ENCODE assay signal across 8 mouse cellular contexts in genomic region chr2:72477221-72477620, GRCm38 (mm10). TPM values are rescaled to one million over a fixed set of nuclear protein-coding genes. Genes with fewer than 3 reads are reported as not detected.
DNase-seq lines count a peak whose midpoint lies in the region; ATAC-seq and TF ChIP-seq lines count a peak whose summit lies in the region.

No protein-coding gene starts in this region.

- H3K4me2 ChIP-seq in forebrain, embryonic 16.5 days (ENCODE audit: low read length): peak overlapping the region; percentile 71
- H3K4me2 ChIP-seq in stomach, embryonic 15.5 days: peak overlapping the region; percentile 75

- no peak for TF ChIP-seq POLR2A in spleen, adult 2 months (IDR thresholded peaks at IDR 0.05; ENCODE audit: low read depth, low read length)

- H3K9me3 ChIP-seq in forebrain, embryonic 16.5 days (ENCODE audit: control insufficient read depth, low read length): no peaks in the 10 kb centered on the region
- H3K9me3 ChIP-seq in limb, embryonic 10.5 days (replicated peaks): no peaks in the 10 kb centered on the region
- H3K9me3 ChIP-seq in stomach, embryonic 15.5 days: no peaks in the 10 kb centered on the region

- no peak overlapping the region for H3K27ac ChIP-seq in spleen, adult 2 months (ENCODE audit: insufficient read depth, low read length)
- H3K27ac ChIP-seq in forebrain, embryonic 16.5 days (ENCODE audit: low read length): peak overlapping the region; percentile 17
- peak overlapping the region; percentile 97 for H3K27ac ChIP-seq in limb, embryonic 10.5 days
- H3K27ac ChIP-seq in stomach, embryonic 15.5 days: 0 out of 2 replicates have a peak overlapping the region, but pooled peaks have one; percentile 92

- WGBS in spleen, adult 2 months: 6% methylated on average over 11 of the region's 11 CpGs
- 1% methylated on average over 11 of the region's 11 CpGs for WGBS in forebrain, embryonic 16.5 days
- WGBS in limb, embryonic 10.5 days: 3% methylated on average over 11 of the region's 11 CpGs
- WGBS in stomach, embryonic 15.5 days: 3% methylated on average over 11 of the region's 11 CpGs

- peaks cover 5% of the 10 kb centered on the region; the same call in 1 of the 2 replicates for H3K4me1 ChIP-seq in spleen, adult 2 months (ENCODE audit: control insufficient read depth, insufficient read depth, insufficient read length)
- peaks cover 40% of the 10 kb centered on the region for H3K4me1 ChIP-seq in forebrain, embryonic 16.5 days (replicated peaks; ENCODE audit: control insufficient read depth, insufficient read depth, low read length)
- H3K4me1 ChIP-seq in limb, embryonic 10.5 days: peaks cover 42% of the 10 kb centered on the region
- peaks cover 25% of the 10 kb centered on the region for H3K4me1 ChIP-seq in stomach, embryonic 15.5 days

- ATAC-seq in forebrain, embryonic 16.5 days: no peak
- ATAC-seq in stomach, embryonic 15.5 days (ENCODE audit: insufficient read depth, low FRiP score, low read depth): no peak
- no peak for ATAC-seq in granulocyte monocyte progenitor cell, adult 5-6 weeks (replicated peaks; ENCODE audit: poor library complexity, severe bottlenecking)

- no peaks in the 10 kb centered on the region for H3K27me3 ChIP-seq in spleen, adult 2 months (ENCODE audit: control insufficient read depth, insufficient read depth, low read length)
- no peaks in the 10 kb centered on the region for H3K27me3 ChIP-seq in forebrain, embryonic 16.5 days (replicated peaks; ENCODE audit: control insufficient read depth, insufficient read depth, low read length)
- H3K27me3 ChIP-seq in limb, embryonic 10.5 days (ENCODE audit: low read depth, poor library complexity, severe bottlenecking): no peaks in the 10 kb centered on the region
- H3K27me3 ChIP-seq in stomach, embryonic 15.5 days (replicated peaks): no peaks in the 10 kb centered on the region

- peak overlapping the region; percentile 84; the same call in 1 of the 2 replicates for H3K4me3 ChIP-seq in spleen, adult 2 months (ENCODE audit: extremely low read depth, insufficient read depth, insufficient read length)
- H3K4me3 ChIP-seq in forebrain, embryonic 16.5 days (replicated peaks; ENCODE audit: low read length): peak overlapping the region; percentile 81
- H3K4me3 ChIP-seq in limb, embryonic 10.5 days: peak overlapping the region; percentile 92
- peak overlapping the region; percentile 95 for H3K4me3 ChIP-seq in stomach, embryonic 15.5 days (replicated peaks)

- H3K36me3 ChIP-seq in spleen, adult 2 months (ENCODE audit: control insufficient read depth, insufficient read depth, low read length): peaks cover 10% of the 10 kb centered on the region
- H3K36me3 ChIP-seq in forebrain, embryonic 16.5 days (ENCODE audit: control insufficient read depth, insufficient read depth): no peaks in the 10 kb centered on the region
- peaks cover 45% of the 10 kb centered on the region for H3K36me3 ChIP-seq in limb, embryonic 10.5 days
- peaks cover 17% of the 10 kb centered on the region for H3K36me3 ChIP-seq in stomach, embryonic 15.5 days

- no peak for TF ChIP-seq CTCF in spleen, adult 2 months (IDR thresholded peaks at IDR 0.05; ENCODE audit: extremely low read depth, insufficient read depth, insufficient read length, insufficient replicate concordance)

- no peak for DNase-seq in spleen, adult 2 months (ENCODE audit: low read depth in 1 of 2, low spot score in 2 of 2)
- no peak for DNase-seq in spleen, postnatal 4 days (ENCODE audit: low spot score in 2 of 2)
- DNase-seq in limb, embryonic 10.5 days (ENCODE audit: low spot score): no peak
- DNase-seq in ovary, postnatal 10 days (ENCODE audit: low spot score): no peak
- DNase-seq in cerebellum, adult 11-12 months: no peak

- peak overlapping the region; percentile 70 for H3K9ac ChIP-seq in forebrain, embryonic 16.5 days (replicated peaks; ENCODE audit: low read depth, low read length)
- H3K9ac ChIP-seq in stomach, embryonic 15.5 days: peak overlapping the region; percentile 89; the same call in 1 of the 2 replicates

RNA-seq across cellular contexts. Expression of gene Cdca7, which starts 1.3 kb away (rescaled TPM):
- polyA plus RNA-seq in spleen, adult 2 months (2012; rRNA removed): 13.2 and 13.7 TPM in 2 replicates
- polyA plus RNA-seq in forebrain, embryonic 16.5 days (2015; fragmentation: Nextera tagmentation; extraction: Ambion mirVana): 98.8 and 109 TPM in 2 replicates
- polyA plus RNA-seq in limb, embryonic 10.5 days (2016; fragmentation: Nextera tagmentation; extraction: Ambion mirVana): 290 and 298 TPM in 2 replicates
- 122 and 126 TPM in 2 replicates for polyA plus RNA-seq in stomach, embryonic 15.5 days (2015; fragmentation: Nextera tagmentation; extraction: Ambion mirVana)
- 231 and 236 TPM in 2 replicates for total RNA-seq in granulocyte monocyte progenitor cell, adult 5-6 weeks (2014; fragmentation: Nextera tagmentation)
- 240 and 269 TPM in 2 replicates for total RNA-seq in granulocyte monocyte progenitor cell, adult 5-6 weeks (2017)
